Comparison of ENCODE assay signal across 9 mouse cellular contexts in genomic region chr11:98339679-98340287, GRCm38 (mm10). TPM values are rescaled to one million over a fixed set of nuclear protein-coding genes. Genes with fewer than 3 reads are reported as not detected.
DNase-seq lines count a peak whose midpoint lies in the region; ATAC-seq and TF ChIP-seq lines count a peak whose summit lies in the region.
"Had no signal": no experiment of that assay in that cellular context is flagged by ENCODE, and none has a peak within 500 bp of the region (broad histone marks: within the 10 kb centered on the region; RNA-seq: fewer than 3 reads in every experiment).

No protein-coding gene starts in this region.

- H3K9me3 ChIP-seq in lung, embryonic 16.5 days (ENCODE audit: control insufficient read depth, low read length): no peaks in the 10 kb centered on the region
- H3K9me3 ChIP-seq in intestine, postnatal 0 days (ENCODE audit: control insufficient read depth): no peaks in the 10 kb centered on the region
- no peaks in the 10 kb centered on the region for H3K9me3 ChIP-seq in stomach, embryonic 14.5 days (ENCODE audit: control insufficient read depth, low read depth, low read length)

- peak overlapping the region; percentile 100 for H3K4me2 ChIP-seq in lung, embryonic 16.5 days (ENCODE audit: low read depth, low read length)
- H3K4me2 ChIP-seq in intestine, postnatal 0 days (replicated peaks; ENCODE audit: low read depth): peak overlapping the region; percentile 99
- peak overlapping the region; percentile 98 for H3K4me2 ChIP-seq in stomach, embryonic 14.5 days (replicated peaks; ENCODE audit: low read depth, low read length)

- peaks cover 74% of the 10 kb centered on the region for H3K27me3 ChIP-seq in lung, embryonic 16.5 days (ENCODE audit: control insufficient read depth, insufficient read depth, low read depth, low read length)
- peaks cover 51% of the 10 kb centered on the region for H3K27me3 ChIP-seq in intestine, postnatal 0 days (replicated peaks; ENCODE audit: control insufficient read depth, insufficient read depth, low read length)
- H3K27me3 ChIP-seq in stomach, embryonic 14.5 days (ENCODE audit: control insufficient read depth, insufficient read depth, low read length): peaks cover 62% of the 10 kb centered on the region

- no peak overlapping the region; the same call in none of the 2 replicates for H3K4me3 ChIP-seq in lung, embryonic 16.5 days (ENCODE audit: low read length)
- no peak overlapping the region for H3K4me3 ChIP-seq in intestine, postnatal 0 days (ENCODE audit: low read depth, low read length)
- peak overlapping the region; percentile 47; the same call in 1 of the 2 replicates for H3K4me3 ChIP-seq in stomach, embryonic 14.5 days (ENCODE audit: low read depth, low read length)

- no peak for ATAC-seq in lung, embryonic 16.5 days (ENCODE audit: low read depth)
- ATAC-seq in intestine, postnatal 0 days: no peak
- ATAC-seq in stomach, embryonic 14.5 days (ENCODE audit: insufficient number of reproducible peaks, insufficient read depth, low FRiP score, low read depth): no peak

- WGBS in lung, embryonic 16.5 days: 12% methylated on average over 11 of the region's 11 CpGs
- 14% methylated on average over 11 of the region's 11 CpGs for WGBS in intestine, postnatal 0 days
- 12% methylated on average over 11 of the region's 11 CpGs for WGBS in stomach, embryonic 14.5 days

- no peak overlapping the region for H3K9ac ChIP-seq in lung, embryonic 16.5 days (ENCODE audit: low read length)
- H3K9ac ChIP-seq in intestine, postnatal 0 days (ENCODE audit: low read depth, low read length): no peak overlapping the region
- no peak overlapping the region for H3K9ac ChIP-seq in stomach, embryonic 14.5 days (replicated peaks; ENCODE audit: low read depth, low read length)

- peaks cover 19% of the 10 kb centered on the region for H3K4me1 ChIP-seq in lung, embryonic 16.5 days (replicated peaks; ENCODE audit: control insufficient read depth, insufficient read depth, low read length)
- H3K4me1 ChIP-seq in intestine, postnatal 0 days (replicated peaks; ENCODE audit: control insufficient read depth, insufficient read depth, low read length): 0 out of 2 replicates have a peak, but pooled peaks cover 4% of the 10 kb centered on the region
- peaks cover 10% of the 10 kb centered on the region for H3K4me1 ChIP-seq in stomach, embryonic 14.5 days (ENCODE audit: control insufficient read depth, insufficient read depth, low read length)

- TF ChIP-seq CTCF in intestine, postnatal 0 days (IDR thresholded peaks at IDR 0.05; ENCODE audit: low read depth): no peak

- DNase-seq in cerebellum, adult 11 months: peak; percentile 54
- no peak for DNase-seq in cerebellum, postnatal 36 days
- DNase-seq in lung, postnatal 25 days (ENCODE audit: low spot score): no peak
- no peak for DNase-seq in urinary bladder, adult 18-20 months (ENCODE audit: low spot score in 2 of 2)
- DNase-seq in right cerebral cortex, postnatal 4 days: no peak

- no peak overlapping the region for H3K27ac ChIP-seq in lung, embryonic 16.5 days (ENCODE audit: low read length)
- H3K27ac ChIP-seq in intestine, postnatal 0 days (ENCODE audit: low read depth, low read length): no peak overlapping the region
- H3K27ac ChIP-seq in stomach, embryonic 14.5 days (ENCODE audit: low read length): no peak overlapping the region

- no peaks in the 10 kb centered on the region for H3K36me3 ChIP-seq in lung, embryonic 16.5 days (ENCODE audit: control insufficient read depth, insufficient read depth, low read length)
- H3K36me3 ChIP-seq in intestine, postnatal 0 days (ENCODE audit: control insufficient read depth, insufficient read depth): no peaks in the 10 kb centered on the region
- no peaks in the 10 kb centered on the region for H3K36me3 ChIP-seq in stomach, embryonic 14.5 days (ENCODE audit: control insufficient read depth, insufficient read depth, low read length)

RNA-seq across cellular contexts. Expression of gene Ppp1r1b, which starts 8.4 kb away (rescaled TPM):
- polyA plus RNA-seq in lung, embryonic 16.5 days (2015; fragmentation: Nextera tagmentation; extraction: Ambion mirVana): 5.6 and 6.1 TPM in 2 replicates
- polyA plus RNA-seq in intestine, postnatal 0 days (2015; fragmentation: Nextera tagmentation; extraction: Ambion mirVana): 99.5 and 102 TPM in 2 replicates
- polyA plus RNA-seq in stomach, embryonic 14.5 days (2014; fragmentation: Nextera tagmentation; extraction: Ambion mirVana): 8.7 and 10.7 TPM in 2 replicates

RNA-seq across cellular contexts. Expression of gene Neurod2, which starts 10.3 kb away (rescaled TPM):
- 0.06 TPM in 1 of 2 replicates, not detected in the other for polyA plus RNA-seq in lung, embryonic 16.5 days (2015; fragmentation: Nextera tagmentation; extraction: Ambion mirVana)
- 0.07 TPM in 1 of 2 replicates, not detected in the other for polyA plus RNA-seq in intestine, postnatal 0 days (2015; fragmentation: Nextera tagmentation; extraction: Ambion mirVana)
- not detected in 2 replicates for polyA plus RNA-seq in stomach, embryonic 14.5 days (2014; fragmentation: Nextera tagmentation; extraction: Ambion mirVana)
- polyA plus RNA-seq: liver, adult 2 months had no signal

RNA-seq across cellular contexts. Expression of gene Stard3, which starts 18.4 kb away (rescaled TPM):
- 55.9 and 61.3 TPM in 2 replicates for polyA plus RNA-seq in lung, embryonic 16.5 days (2015; fragmentation: Nextera tagmentation; extraction: Ambion mirVana)
- polyA plus RNA-seq in intestine, postnatal 0 days (2015; fragmentation: Nextera tagmentation; extraction: Ambion mirVana): 29.0 and 30.1 TPM in 2 replicates
- polyA plus RNA-seq in stomach, embryonic 14.5 days (2014; fragmentation: Nextera tagmentation; extraction: Ambion mirVana): 42.6 and 43.7 TPM in 2 replicates

RNA-seq across cellular contexts. Expression of gene Tcap, which starts 43.8 kb away (rescaled TPM):
- 6.7 and 8.0 TPM in 2 replicates for polyA plus RNA-seq in lung, embryonic 16.5 days (2015; fragmentation: Nextera tagmentation; extraction: Ambion mirVana)
- polyA plus RNA-seq in intestine, postnatal 0 days (2015; fragmentation: Nextera tagmentation; extraction: Ambion mirVana): 0.44 and 0.69 TPM in 2 replicates
- 0.27 and 0.36 TPM in 2 replicates for polyA plus RNA-seq in stomach, embryonic 14.5 days (2014; fragmentation: Nextera tagmentation; extraction: Ambion mirVana)

RNA-seq across cellular contexts. Expression of gene Pnmt, which starts 46.5 kb away (rescaled TPM):
- polyA plus RNA-seq in lung, embryonic 16.5 days (2015; fragmentation: Nextera tagmentation; extraction: Ambion mirVana): 0.13 TPM in 1 of 2 replicates, not detected in the other
- not detected in 2 replicates for polyA plus RNA-seq in intestine, postnatal 0 days (2015; fragmentation: Nextera tagmentation; extraction: Ambion mirVana)
- polyA plus RNA-seq in stomach, embryonic 14.5 days (2014; fragmentation: Nextera tagmentation; extraction: Ambion mirVana): not detected in 2 replicates
- polyA plus RNA-seq: liver, adult 2 months had no signal
